Mouse (Mus musculus) olfactory bulb, adult 2 months (tissue): ENCODE data around the gene Mapkap1. TPM values are rescaled to one million over a fixed set of nuclear protein-coding genes. Genes with fewer than 3 reads are reported as not detected.
A peak's percentile ranks its signal among the peaks of the same experiment; 100 is the strongest.

Source experiments
- H3K27ac ChIP-seq: fragments of 200-500 bp; 2 replicates; pipeline ENCODE4 v1.5.1; 2012; ENCODE audit warnings: low read depth, low read length; ENCODE audit not compliant: insufficient read depth
- H3K4me1 ChIP-seq: fragments of 200-500 bp; 2 replicates; pipeline ENCODE4 v1.6.1; 2012; ENCODE audit warnings: low read length; ENCODE audit not compliant: control insufficient read depth, insufficient read depth
- H3K4me3 ChIP-seq: fragments of 200-500 bp; 2 replicates; pipeline ENCODE4 v1.5.1; 2012; ENCODE audit warnings: mild to moderate bottlenecking, low read depth, low read length, moderate library complexity; ENCODE audit not compliant: insufficient read depth
- CTCF ChIP-seq: fragments of 200-500 bp; IDR thresholded peaks from 2 replicates; pipeline ENCODE4 v1.5.1; 2012; ENCODE audit warnings: low read depth, mild to moderate bottlenecking, low read length, moderate library complexity; ENCODE audit not compliant: insufficient read depth
- POLR2A ChIP-seq: fragments of 200-500 bp; IDR thresholded peaks from 2 replicates; pipeline ENCODE4 v1.6.1; 2012; ENCODE audit warnings: mild to moderate bottlenecking, low read depth, low read length, moderate library complexity; ENCODE audit not compliant: insufficient read depth
- WGBS: fragments of 180-500 bp; shearing (Covaris S2); methylation state at CpG from one replicate; pipeline ENCODE4 v1.1.7; 2018; 5-methylcytosine and 5-hydroxymethylcytosine counted together
- polyA plus RNA-seq: library from polyadenylated mRNA; stranded (reverse); fragments of >200 nt; gene quantifications from 2 replicates; pipeline ENCODE4 v1.2.4, GENCODE M21; 2012; ENCODE audit warnings: low replicate concordance; ENCODE audit not compliant: missing spikeins, insufficient read depth, insufficient read length

The Mapkap1 gene
- polyA plus RNA-seq, 1 experiment: not detected

- TF ChIP-seq POLR2A: no peak
- TF ChIP-seq CTCF: no peak
- WGBS: 43% methylated on average over 3 of the region's 3 CpGs
- Histone ChIP-seq H3K4me3 (no peak overlapping the region), H3K27ac (no peak overlapping the region), H3K4me1 (peaks cover 10% of the 10 kb centered on the region)
These were observed 198.5 kb downstream of the Mapkap1 start for GRCm38 (mm10) chr2:34605040-34605439.

GRCm38 (mm10) chr2:34608917-34609316, 202.3 kb downstream of the Mapkap1 start:
- 57% methylated on average over 3 of the region's 3 CpGs for WGBS
- TF ChIP-seq CTCF (no peak), POLR2A (no peak)
- Histone ChIP-seq H3K4me3 (no peak overlapping the region), H3K4me1 (peaks cover 7% of the 10 kb centered on the region), H3K27ac (no peak overlapping the region)

GRCm38 (mm10) chr2:34609516-34609915, 202.9 kb downstream of the Mapkap1 start:
- peaks cover 4% of the 10 kb centered on the region for H3K4me1 ChIP-seq
- no peak overlapping the region for H3K27ac ChIP-seq
- TF ChIP-seq POLR2A: no peak
- no peak for TF ChIP-seq CTCF
- 70% methylated on average over 4 of the region's 4 CpGs for WGBS
- H3K4me3 ChIP-seq: no peak overlapping the region

- H3K4me1 ChIP-seq: no peaks in the 10 kb centered on the region; the same call in 1 of the 2 replicates
- no peak for TF ChIP-seq CTCF
- 89% methylated on average over 10 of the region's 10 CpGs for WGBS
- no peak overlapping the region for H3K27ac ChIP-seq
- no peak overlapping the region for H3K4me3 ChIP-seq
These were observed 214.3 kb downstream of the Mapkap1 start for GRCm38 (mm10) chr2:34620778-34621415.

GRCm38 (mm10) chr2:34621485-34621884, 214.9 kb downstream of the Mapkap1 start:
- Histone ChIP-seq H3K4me3 (no peak overlapping the region), H3K27ac (no peak overlapping the region), H3K4me1 (no peaks in the 10 kb centered on the region)
- TF ChIP-seq POLR2A (no peak), CTCF (no peak)
- 87% methylated on average over 8 of the region's 8 CpGs for WGBS

GRCm38 (mm10) chr2:34622518-34622917, 215.9 kb downstream of the Mapkap1 start:
- 89% methylated on average over 11 of the region's 11 CpGs for WGBS
- Histone ChIP-seq H3K27ac (no peak overlapping the region), H3K4me1 (peaks cover 6% of the 10 kb centered on the region; the same call in 1 of the 2 replicates), H3K4me3 (no peak overlapping the region)
- TF ChIP-seq CTCF (no peak), POLR2A (no peak)

GRCm38 (mm10) chr2:34623181-34623580, 216.6 kb downstream of the Mapkap1 start:
- TF ChIP-seq CTCF: no peak
- TF ChIP-seq POLR2A: no peak
- Histone ChIP-seq H3K4me1 (peaks cover 10% of the 10 kb centered on the region), H3K27ac (no peak overlapping the region), H3K4me3 (no peak overlapping the region)
- WGBS: 88% methylated on average over 8 of the region's 8 CpGs

GRCm38 (mm10) chr2:34624076-34624475, 217.5 kb downstream of the Mapkap1 start:
- H3K27ac ChIP-seq: no peak overlapping the region
- H3K4me3 ChIP-seq: no peak overlapping the region
- 95% methylated on average over 12 of the region's 12 CpGs for WGBS
- TF ChIP-seq CTCF: no peak
- no peak for TF ChIP-seq POLR2A
- peaks cover 10% of the 10 kb centered on the region for H3K4me1 ChIP-seq

GRCm38 (mm10) chr2:34627328-34628226, 221.0 kb downstream of the Mapkap1 start:
- TF ChIP-seq POLR2A (no peak), CTCF (no peak)
- no peak overlapping the region for H3K4me3 ChIP-seq
- 0 out of 2 replicates have a peak overlapping the region, but pooled peaks have one; percentile 16 for H3K27ac ChIP-seq
- WGBS: 65% methylated on average over 17 of the region's 17 CpGs
- peaks cover 10% of the 10 kb centered on the region for H3K4me1 ChIP-seq
